Mouse (Mus musculus): Measurements from ENCODE around the gene B3gat2. TPM values are rescaled to one million over a fixed set of nuclear protein-coding genes. Genes with fewer than 3 reads are reported as not detected.

The B3gat2 gene
- polyA plus RNA-seq, 1 experiment from 2014 or later, result 0.81 TPM

- 49% methylated on average over 11 of the region's 11 CpGs for WGBS
- no peak overlapping the region for H3K9ac ChIP-seq (replicated peaks; ENCODE audit: low read length)
- ATAC-seq (replicated peaks; ENCODE audit: insufficient number of reproducible peaks, low FRiP score, low TSS enrichment, low read depth), result peak; percentile 73
Measured at GRCm38 (mm10) chr1:23792737-23793533, 31.4 kb downstream of the B3gat2 start.

GRCm38 (mm10) chr1:23798306-23798705, 36.8 kb downstream of the B3gat2 start:
- Histone ChIP-seq H3K4me1 (ENCODE audit: control insufficient read depth, insufficient read depth, low read length) (no peaks in the 10 kb centered on the region), H3K27me3 (ENCODE audit: control insufficient read depth, insufficient read depth, low read length) (no peaks in the 10 kb centered on the region), H3K9me3 (replicated peaks; ENCODE audit: control insufficient read depth, low read length) (no peaks in the 10 kb centered on the region), H3K9ac (replicated peaks; ENCODE audit: low read length) (no peak overlapping the region), H3K27ac (replicated peaks; ENCODE audit: low read depth, low read length) (no peak overlapping the region), H3K4me3 (ENCODE audit: low read depth, low read length) (no peak overlapping the region), H3K36me3 (replicated peaks; ENCODE audit: control insufficient read depth, insufficient read depth, low read depth, low read length) (no peaks in the 10 kb centered on the region), H3K4me2 (ENCODE audit: low read depth, low read length) (no peak overlapping the region)
- ATAC-seq (replicated peaks; ENCODE audit: insufficient number of reproducible peaks, low FRiP score, low TSS enrichment, low read depth) (no peak), DNase-seq (ENCODE audit: low spot score) (no peak)
- 90% methylated on average over 9 of the region's 9 CpGs for WGBS

More at GRCm38 (mm10) chr1:23792737-23793533, 31.4 kb downstream of the B3gat2 start:
- Histone ChIP-seq H3K27me3 (ENCODE audit: control insufficient read depth, insufficient read depth, low read length) (no peaks in the 10 kb centered on the region), H3K4me3 (ENCODE audit: low read depth, low read length) (no peak overlapping the region), H3K36me3 (replicated peaks; ENCODE audit: control insufficient read depth, insufficient read depth, low read depth, low read length) (no peaks in the 10 kb centered on the region), H3K4me1 (ENCODE audit: control insufficient read depth, insufficient read depth, low read length) (no peaks in the 10 kb centered on the region), H3K27ac (replicated peaks; ENCODE audit: low read depth, low read length) (no peak overlapping the region), H3K4me2 (ENCODE audit: low read depth, low read length) (no peak overlapping the region), H3K9me3 (replicated peaks; ENCODE audit: control insufficient read depth, low read length) (no peaks in the 10 kb centered on the region)
- DNase-seq (ENCODE audit: low spot score), result peak; percentile 83

- no peaks in the 10 kb centered on the region for H3K36me3 ChIP-seq (replicated peaks; ENCODE audit: control insufficient read depth, insufficient read depth, low read depth, low read length)
- no peaks in the 10 kb centered on the region for H3K4me1 ChIP-seq (ENCODE audit: control insufficient read depth, insufficient read depth, low read length)
- H3K4me3 ChIP-seq (ENCODE audit: low read depth, low read length), result no peak overlapping the region
- no peak for DNase-seq (ENCODE audit: low spot score)
- no peak overlapping the region for H3K27ac ChIP-seq (replicated peaks; ENCODE audit: low read depth, low read length)
- no peaks in the 10 kb centered on the region for H3K9me3 ChIP-seq (replicated peaks; ENCODE audit: control insufficient read depth, low read length)
- no peak overlapping the region for H3K4me2 ChIP-seq (ENCODE audit: low read depth, low read length)
- ATAC-seq (replicated peaks; ENCODE audit: insufficient number of reproducible peaks, low FRiP score, low TSS enrichment, low read depth), result no peak
- no peak overlapping the region for H3K9ac ChIP-seq (replicated peaks; ENCODE audit: low read length)
- 50% methylated on average over 5 of the region's 5 CpGs for WGBS
- H3K27me3 ChIP-seq (ENCODE audit: control insufficient read depth, insufficient read depth, low read length), result no peaks in the 10 kb centered on the region
Measured at GRCm38 (mm10) chr1:23821615-23822014, 60.1 kb downstream of the B3gat2 start.

GRCm38 (mm10) chr1:23826887-23827758, 65.6 kb downstream of the B3gat2 start:
- H3K4me2 ChIP-seq (ENCODE audit: low read depth, low read length), result no peak overlapping the region
- no peaks in the 10 kb centered on the region for H3K27me3 ChIP-seq (ENCODE audit: control insufficient read depth, insufficient read depth, low read length)
- WGBS, result 46% methylated on average over 13 of the region's 13 CpGs
- no peak overlapping the region for H3K4me3 ChIP-seq (ENCODE audit: low read depth, low read length)
- H3K4me1 ChIP-seq (ENCODE audit: control insufficient read depth, insufficient read depth, low read length), result no peaks in the 10 kb centered on the region
- no peaks in the 10 kb centered on the region for H3K36me3 ChIP-seq (replicated peaks; ENCODE audit: control insufficient read depth, insufficient read depth, low read depth, low read length)
- peak; percentile 56 for ATAC-seq (replicated peaks; ENCODE audit: insufficient number of reproducible peaks, low FRiP score, low TSS enrichment, low read depth)
- H3K9me3 ChIP-seq (replicated peaks; ENCODE audit: control insufficient read depth, low read length), result no peaks in the 10 kb centered on the region
- peak; percentile 77 for DNase-seq (ENCODE audit: low spot score)
- H3K9ac ChIP-seq (replicated peaks; ENCODE audit: low read length), result no peak overlapping the region
- no peak overlapping the region for H3K27ac ChIP-seq (replicated peaks; ENCODE audit: low read depth, low read length)

- DNase-seq (ENCODE audit: low spot score), result no peak
- Histone ChIP-seq H3K27ac (replicated peaks; ENCODE audit: low read depth, low read length) (no peak overlapping the region), H3K9me3 (replicated peaks; ENCODE audit: control insufficient read depth, low read length) (no peaks in the 10 kb centered on the region), H3K9ac (replicated peaks; ENCODE audit: low read length) (no peak overlapping the region), H3K4me1 (ENCODE audit: control insufficient read depth, insufficient read depth, low read length) (no peaks in the 10 kb centered on the region), H3K27me3 (ENCODE audit: control insufficient read depth, insufficient read depth, low read length) (no peaks in the 10 kb centered on the region), H3K4me2 (ENCODE audit: low read depth, low read length) (no peak overlapping the region), H3K4me3 (ENCODE audit: low read depth, low read length) (no peak overlapping the region), H3K36me3 (replicated peaks; ENCODE audit: control insufficient read depth, insufficient read depth, low read depth, low read length) (no peaks in the 10 kb centered on the region)
- no peak for ATAC-seq (replicated peaks; ENCODE audit: insufficient number of reproducible peaks, low FRiP score, low TSS enrichment, low read depth)
- WGBS, result 84% methylated on average over 7 of the region's 7 CpGs
Measured at GRCm38 (mm10) chr1:23834246-23834645, 72.7 kb downstream of the B3gat2 start.

- H3K9ac ChIP-seq (replicated peaks; ENCODE audit: low read length), result no peak overlapping the region
- DNase-seq (ENCODE audit: low spot score), result no peak
- H3K27ac ChIP-seq (replicated peaks; ENCODE audit: low read depth, low read length), result no peak overlapping the region
- no peaks in the 10 kb centered on the region for H3K9me3 ChIP-seq (replicated peaks; ENCODE audit: control insufficient read depth, low read length)
- no peak for ATAC-seq (replicated peaks; ENCODE audit: insufficient number of reproducible peaks, low FRiP score, low TSS enrichment, low read depth)
- H3K4me1 ChIP-seq (ENCODE audit: control insufficient read depth, insufficient read depth, low read length), result no peaks in the 10 kb centered on the region
- H3K4me3 ChIP-seq (ENCODE audit: low read depth, low read length), result no peak overlapping the region
- H3K36me3 ChIP-seq (replicated peaks; ENCODE audit: control insufficient read depth, insufficient read depth, low read depth, low read length), result no peaks in the 10 kb centered on the region
- WGBS, result 80% methylated on average over 9 of the region's 9 CpGs
- H3K27me3 ChIP-seq (ENCODE audit: control insufficient read depth, insufficient read depth, low read length), result no peaks in the 10 kb centered on the region
- H3K4me2 ChIP-seq (ENCODE audit: low read depth, low read length), result no peak overlapping the region
Measured at GRCm38 (mm10) chr1:23834819-23835218, 73.3 kb downstream of the B3gat2 start.

GRCm38 (mm10) chr1:23836630-23837029, 75.1 kb downstream of the B3gat2 start:
- Histone ChIP-seq H3K4me1 (ENCODE audit: control insufficient read depth, insufficient read depth, low read length) (no peaks in the 10 kb centered on the region), H3K9me3 (replicated peaks; ENCODE audit: control insufficient read depth, low read length) (no peaks in the 10 kb centered on the region), H3K27ac (replicated peaks; ENCODE audit: low read depth, low read length) (no peak overlapping the region), H3K9ac (replicated peaks; ENCODE audit: low read length) (no peak overlapping the region), H3K4me2 (ENCODE audit: low read depth, low read length) (no peak overlapping the region), H3K27me3 (ENCODE audit: control insufficient read depth, insufficient read depth, low read length) (no peaks in the 10 kb centered on the region), H3K4me3 (ENCODE audit: low read depth, low read length) (no peak overlapping the region), H3K36me3 (replicated peaks; ENCODE audit: control insufficient read depth, insufficient read depth, low read depth, low read length) (no peaks in the 10 kb centered on the region)
- ATAC-seq (replicated peaks; ENCODE audit: insufficient number of reproducible peaks, low FRiP score, low TSS enrichment, low read depth), result no peak
- 86% methylated on average over 4 of the region's 4 CpGs for WGBS
- DNase-seq (ENCODE audit: low spot score), result no peak

- H3K36me3 ChIP-seq (replicated peaks; ENCODE audit: control insufficient read depth, insufficient read depth, low read depth, low read length), result 0 out of 2 replicates have a peak, but pooled peaks cover 2% of the 10 kb centered on the region
- no peaks in the 10 kb centered on the region for H3K9me3 ChIP-seq (replicated peaks; ENCODE audit: control insufficient read depth, low read length)
- no peak for ATAC-seq (replicated peaks; ENCODE audit: insufficient number of reproducible peaks, low FRiP score, low TSS enrichment, low read depth)
- H3K27me3 ChIP-seq (ENCODE audit: control insufficient read depth, insufficient read depth, low read length), result no peaks in the 10 kb centered on the region
- DNase-seq (ENCODE audit: low spot score), result no peak
- H3K4me2 ChIP-seq (ENCODE audit: low read depth, low read length), result no peak overlapping the region
- no peak overlapping the region for H3K27ac ChIP-seq (replicated peaks; ENCODE audit: low read depth, low read length)
- H3K9ac ChIP-seq (replicated peaks; ENCODE audit: low read length), result no peak overlapping the region
- no peaks in the 10 kb centered on the region for H3K4me1 ChIP-seq (ENCODE audit: control insufficient read depth, insufficient read depth, low read length)
- H3K4me3 ChIP-seq (ENCODE audit: low read depth, low read length), result no peak overlapping the region
Measured at GRCm38 (mm10) chr1:23840924-23841323, 79.4 kb downstream of the B3gat2 start.
